Mouse (Mus musculus) testis, adult 2 months (tissue): Measurements from ENCODE around the gene Dusp14.

Experiments used
- CTCF ChIP-seq: fragments of 200-500 bp; IDR thresholded peaks from 2 replicates; pipeline ENCODE4 v1.5.1; 2012; ENCODE audit warnings: low read depth, mild to moderate bottlenecking, inconsistent platforms, low read length, moderate library complexity; ENCODE audit not compliant: control insufficient read depth, insufficient read depth, insufficient replicate concordance
- POLR2A ChIP-seq: fragments of 200-500 bp; IDR thresholded peaks from 2 replicates; pipeline ENCODE4 v1.6.1; 2012; ENCODE audit warnings: low read depth, mild to moderate bottlenecking, inconsistent platforms, low read length, moderate library complexity; ENCODE audit not compliant: control insufficient read depth

GRCm38 (mm10) chr11:84079887-84080286, 10.8 kb upstream of the Dusp14 start:
- TF ChIP-seq CTCF, result no peak
- no peak for TF ChIP-seq POLR2A
